Comparison of ENCODE assay signal across 11 mouse cellular contexts in genomic region chr9:21453003-21453402, GRCm38 (mm10). TPM values are rescaled to one million over a fixed set of nuclear protein-coding genes. Genes with fewer than 3 reads are reported as not detected.
DNase-seq lines count a peak whose midpoint lies in the region; ATAC-seq and TF ChIP-seq lines count a peak whose summit lies in the region.
"Had no signal": no experiment of that assay in that cellular context is flagged by ENCODE, and none has a peak within 500 bp of the region (broad histone marks: within the 10 kb centered on the region; RNA-seq: fewer than 3 reads in every experiment).

No protein-coding gene starts in this region.

- H3K4me2 ChIP-seq in kidney, embryonic 15.5 days = no peak overlapping the region
- H3K4me2 ChIP-seq: hindbrain, embryonic 12.5 days had no signal

- no peak for TF ChIP-seq EP300 in ES-Bruce4 (IDR thresholded peaks at IDR 0.05; ENCODE audit: insufficient read depth, low read depth, low read length)

- no peaks in the 10 kb centered on the region for H3K27me3 ChIP-seq in kidney, adult 2 months (replicated peaks; ENCODE audit: control insufficient read depth, insufficient read depth, low read length)
- no peaks in the 10 kb centered on the region for H3K27me3 ChIP-seq in kidney, embryonic 15.5 days
- no peaks in the 10 kb centered on the region for H3K27me3 ChIP-seq in ES-Bruce4 (ENCODE audit: control insufficient read depth, insufficient read depth, low read length, poor library complexity, severe bottlenecking)
- H3K27me3 ChIP-seq in megakaryocyte, embryonic 14.5 days (replicated peaks) = no peaks in the 10 kb centered on the region
- H3K27me3 ChIP-seq: hindbrain, embryonic 12.5 days had no signal

- H3K27ac ChIP-seq in kidney, adult 2 months (ENCODE audit: insufficient read depth, low read depth, low read length) = peak overlapping the region; percentile 42; the same call in 1 of the 2 replicates
- H3K27ac ChIP-seq in kidney, embryonic 15.5 days = no peak overlapping the region
- H3K27ac ChIP-seq in ES-Bruce4 (ENCODE audit: insufficient read depth, low read length) = 0 out of 2 replicates have a peak overlapping the region, but pooled peaks have one; percentile 30
- 0 out of 2 replicates have a peak overlapping the region, but pooled peaks have one; percentile 26 for H3K27ac ChIP-seq in brown adipose tissue, adult 24 weeks (replicated peaks; ENCODE audit: low read depth, low read length)
- H3K27ac ChIP-seq: hindbrain, embryonic 12.5 days had no signal

- ATAC-seq in kidney, embryonic 15.5 days (replicated peaks; ENCODE audit: low FRiP score) = no peak
- ATAC-seq: forebrain, postnatal 0 days had no signal

- H3K9ac ChIP-seq in kidney, embryonic 15.5 days = no peak overlapping the region
- no peak overlapping the region for H3K9ac ChIP-seq in ES-Bruce4 (ENCODE audit: low read depth, poor library complexity, severe bottlenecking)
- H3K9ac ChIP-seq: forebrain, postnatal 0 days; hindbrain, embryonic 12.5 days had no signal

- 72% methylated on average over 7 of the region's 7 CpGs for WGBS in kidney, adult 2 months
- WGBS in kidney, embryonic 15.5 days = 87% methylated on average over 7 of the region's 7 CpGs

- no peak overlapping the region for H3K4me3 ChIP-seq in kidney, adult 2 months (ENCODE audit: insufficient read depth, low read depth, low read length)
- H3K4me3 ChIP-seq in kidney, embryonic 15.5 days (replicated peaks) = no peak overlapping the region
- no peak overlapping the region for H3K4me3 ChIP-seq in ES-Bruce4 (ENCODE audit: low read depth, low read length)
- no peak overlapping the region for H3K4me3 ChIP-seq in brown adipose tissue, adult 24 weeks (ENCODE audit: insufficient read depth, low read depth, low read length)
- H3K4me3 ChIP-seq in megakaryocyte, embryonic 14.5 days (replicated peaks) = peak overlapping the region; percentile 67
- H3K4me3 ChIP-seq: hindbrain, embryonic 12.5 days had no signal

- TF ChIP-seq POLR2A in kidney, adult 2 months (IDR thresholded peaks at IDR 0.05; ENCODE audit: low read depth, low read length) = no peak
- TF ChIP-seq POLR2A in ES-Bruce4 (IDR thresholded peaks at IDR 0.05; ENCODE audit: insufficient read depth, low read length) = no peak

- no peaks in the 10 kb centered on the region for H3K9me3 ChIP-seq in kidney, embryonic 15.5 days (replicated peaks)
- H3K9me3 ChIP-seq in ES-Bruce4 (replicated peaks; ENCODE audit: control insufficient read depth, insufficient read depth, low read length, poor library complexity, severe bottlenecking) = no peaks in the 10 kb centered on the region
- H3K9me3 ChIP-seq in megakaryocyte, embryonic 14.5 days = no peaks in the 10 kb centered on the region
- H3K9me3 ChIP-seq: hindbrain, embryonic 12.5 days had no signal

- DNase-seq in kidney, adult 2 months = no peak
- DNase-seq in cerebellum, postnatal 25 days = no peak
- no peak for DNase-seq in cerebellum, postnatal 36 days
- DNase-seq in cerebellum, adult 11-12 months = no peak
- DNase-seq: forebrain, postnatal 0 days; kidney, adult 8-10 months had no signal

- TF ChIP-seq CTCF in kidney, adult 2 months (conservative IDR thresholded peaks at IDR 0.05; ENCODE audit: insufficient read depth, insufficient read length, low read depth, low read length) = no peak
- TF ChIP-seq CTCF in ES-Bruce4 (IDR thresholded peaks at IDR 0.05; ENCODE audit: low read depth, low read length) = no peak

- H3K36me3 ChIP-seq in kidney, adult 2 months (ENCODE audit: control insufficient read depth, insufficient read depth, low read length) = no peaks in the 10 kb centered on the region
- peaks cover under 1% of the 10 kb centered on the region; the same call in 1 of the 2 replicates for H3K36me3 ChIP-seq in kidney, embryonic 15.5 days
- no peaks in the 10 kb centered on the region for H3K36me3 ChIP-seq in ES-Bruce4 (ENCODE audit: control insufficient read depth, insufficient read depth, low read length, poor library complexity, severe bottlenecking)
- peaks cover 66% of the 10 kb centered on the region for H3K36me3 ChIP-seq in megakaryocyte, embryonic 14.5 days (replicated peaks; ENCODE audit: low read length)

- peaks cover 24% of the 10 kb centered on the region for H3K4me1 ChIP-seq in kidney, adult 2 months (ENCODE audit: control insufficient read depth, insufficient read depth, low read length)
- H3K4me1 ChIP-seq in kidney, embryonic 15.5 days = peaks cover 32% of the 10 kb centered on the region
- peaks cover 20% of the 10 kb centered on the region for H3K4me1 ChIP-seq in ES-Bruce4 (ENCODE audit: control insufficient read depth, insufficient read depth, low read length)
- H3K4me1 ChIP-seq in brown adipose tissue, adult 24 weeks (ENCODE audit: control insufficient read depth, insufficient read depth, insufficient read length, low read length) = peaks cover 56% of the 10 kb centered on the region
- peaks cover 100% of the 10 kb centered on the region for H3K4me1 ChIP-seq in megakaryocyte, embryonic 14.5 days
- H3K4me1 ChIP-seq: hindbrain, embryonic 12.5 days had no signal

RNA-seq across cellular contexts. Expression of gene Dnm2, which starts 28.3 kb away (rescaled TPM):
- 101 and 118 TPM in 2 replicates for polyA plus RNA-seq in kidney, adult 2 months (2012; rRNA removed)
- 75.3 and 79.1 TPM in 2 replicates for polyA plus RNA-seq in kidney, embryonic 15.5 days (2015; fragmentation: Nextera tagmentation; extraction: Ambion mirVana)
- 86.2 and 88.6 TPM in 2 replicates for polyA plus RNA-seq in ES-Bruce4 (2011; ENCODE audit: insufficient read depth, insufficient read length, low read depth, missing spikeins)
- polyA plus RNA-seq in brown adipose tissue, adult 24 weeks (2012; ENCODE audit: insufficient read depth, insufficient read length, missing spikeins) = 39.0 and 48.4 TPM in 2 replicates
- 714 and 929 TPM in 2 replicates for polyA plus RNA-seq in megakaryocyte, embryonic 14.5 days (2012; ENCODE audit: insufficient read depth, low replicate concordance)

RNA-seq across cellular contexts. Expression of gene Qtrt1, which starts 41.4 kb away (rescaled TPM):
- polyA plus RNA-seq in kidney, adult 2 months (2012; rRNA removed) = 23.7 and 25.2 TPM in 2 replicates
- polyA plus RNA-seq in kidney, embryonic 15.5 days (2015; fragmentation: Nextera tagmentation; extraction: Ambion mirVana) = 56.5 and 63.3 TPM in 2 replicates
- polyA plus RNA-seq in ES-Bruce4 (2011; ENCODE audit: insufficient read depth, insufficient read length, low read depth, missing spikeins) = 40.0 and 48.2 TPM in 2 replicates
- polyA plus RNA-seq in brown adipose tissue, adult 24 weeks (2012; ENCODE audit: insufficient read depth, insufficient read length, missing spikeins) = 8.0 and 11.1 TPM in 2 replicates
- polyA plus RNA-seq in megakaryocyte, embryonic 14.5 days (2012; ENCODE audit: insufficient read depth, low replicate concordance) = 20.1 and 20.7 TPM in 2 replicates

RNA-seq across cellular contexts. Expression of gene Tmed1, which starts 57.0 kb away (rescaled TPM):
- 47.7 and 50.5 TPM in 2 replicates for polyA plus RNA-seq in kidney, adult 2 months (2012; rRNA removed)
- 133 and 138 TPM in 2 replicates for polyA plus RNA-seq in kidney, embryonic 15.5 days (2015; fragmentation: Nextera tagmentation; extraction: Ambion mirVana)
- 28.0 and 29.2 TPM in 2 replicates for polyA plus RNA-seq in ES-Bruce4 (2011; ENCODE audit: insufficient read depth, insufficient read length, low read depth, missing spikeins)
- 19.3 and 24.6 TPM in 2 replicates for polyA plus RNA-seq in brown adipose tissue, adult 24 weeks (2012; ENCODE audit: insufficient read depth, insufficient read length, missing spikeins)
- polyA plus RNA-seq in megakaryocyte, embryonic 14.5 days (2012; ENCODE audit: insufficient read depth, low replicate concordance) = 6.6 TPM in 1 of 2 replicates, not detected in the other
